ENCODE assay signal across 9 mouse cellular contexts in genomic region chr10:10106646-10107045, GRCm38 (mm10).
"Had no signal": no experiment of that assay in that cellular context is flagged by ENCODE, and none has a peak within 500 bp of the region (broad histone marks: within the 10 kb centered on the region; RNA-seq: fewer than 3 reads in every experiment).

No protein-coding gene starts in this region.

- DNase-seq: kidney, postnatal 14 days; liver, embryonic 13.5 days; lung, adult 2 months; thymus, adult 18-20 months; thymus, postnatal 36 days had no signal

- H3K4me3 ChIP-seq: intestine, embryonic 15.5 days; kidney, embryonic 15.5 days; liver, embryonic 13.5 days; midbrain, embryonic 12.5 days had no signal

- H3K9me3 ChIP-seq: intestine, embryonic 15.5 days; kidney, embryonic 15.5 days; liver, embryonic 13.5 days; midbrain, embryonic 12.5 days had no signal

- H3K4me1 ChIP-seq: intestine, embryonic 15.5 days; kidney, embryonic 15.5 days; liver, embryonic 13.5 days; midbrain, embryonic 12.5 days had no signal

- ATAC-seq: intestine, embryonic 15.5 days had no signal

- H3K27ac ChIP-seq: intestine, embryonic 15.5 days; kidney, embryonic 15.5 days; liver, embryonic 13.5 days; macrophage; midbrain, embryonic 12.5 days had no signal

- H3K27me3 ChIP-seq: intestine, embryonic 15.5 days; kidney, embryonic 15.5 days; liver, embryonic 13.5 days; midbrain, embryonic 12.5 days had no signal

- H3K4me2 ChIP-seq: intestine, embryonic 15.5 days; kidney, embryonic 15.5 days; liver, embryonic 13.5 days; midbrain, embryonic 12.5 days had no signal

- H3K9ac ChIP-seq: intestine, embryonic 15.5 days; kidney, embryonic 15.5 days; liver, embryonic 13.5 days; midbrain, embryonic 12.5 days had no signal

- H3K36me3 ChIP-seq: intestine, embryonic 15.5 days; kidney, embryonic 15.5 days; liver, embryonic 13.5 days; midbrain, embryonic 12.5 days had no signal
